Mouse (Mus musculus) midbrain, embryonic 16.5 days (tissue): ENCODE measurements around the gene Adamtsl1. TPM values are rescaled to one million over a fixed set of nuclear protein-coding genes. Genes with fewer than 3 reads are reported as not detected.

Source experiments
- ATAC-seq: fragments of 200-750 bp; cut with Nextera tagmentation; 2 replicates; pipeline ENCODE4 v1.8.0; 2017; ENCODE audit warnings: moderate TSS enrichment
- H3K27ac ChIP-seq: fragments of 300-500 bp; sonication (generic); 2 replicates; pipeline ENCODE4 v1.5.1; 2014; ENCODE audit warnings: mild to moderate bottlenecking, low read length, mixed read lengths
- H3K27me3 ChIP-seq: fragments of 300-500 bp; sonication (generic); 2 replicates; pipeline ENCODE4 v1.6.1; 2014; ENCODE audit warnings: low read depth, low read length, mixed read lengths; ENCODE audit not compliant: control insufficient read depth, insufficient read depth
- H3K36me3 ChIP-seq: fragments of 300-500 bp; sonication (generic); 2 replicates; pipeline ENCODE4 v1.6.1; 2014; ENCODE audit warnings: mild to moderate bottlenecking, low read length, moderate library complexity, mixed read lengths; ENCODE audit not compliant: control insufficient read depth, insufficient read depth
- H3K4me1 ChIP-seq: fragments of 300-500 bp; sonication (generic); 2 replicates; pipeline ENCODE4 v1.6.1; 2014; ENCODE audit warnings: mild to moderate bottlenecking, low read length, mixed read lengths; ENCODE audit not compliant: control insufficient read depth, insufficient read depth
- H3K4me2 ChIP-seq: fragments of 300-500 bp; sonication (generic); 2 replicates; pipeline ENCODE4 v1.6.1; 2014; ENCODE audit warnings: mild to moderate bottlenecking, low read length, mixed read lengths
- H3K4me3 ChIP-seq: fragments of 300-500 bp; sonication (generic); 2 replicates; pipeline ENCODE4 v1.5.1; 2014; ENCODE audit warnings: low read depth, mild to moderate bottlenecking, low read length, moderate library complexity, mixed read lengths
- H3K9ac ChIP-seq: fragments of 300-500 bp; sonication (generic); 2 replicates; pipeline ENCODE4 v1.6.1; 2014; ENCODE audit warnings: low read depth, low read length, mixed read lengths
- H3K9me3 ChIP-seq: fragments of 300-500 bp; sonication (generic); replicated peaks from 2 replicates; pipeline ENCODE4 v1.6.1; 2014; ENCODE audit warnings: mild to moderate bottlenecking, low read length, mixed read lengths; ENCODE audit not compliant: control insufficient read depth, poor library complexity, severe bottlenecking
- WGBS: fragments of 180-500 bp; shearing (Covaris S2); extraction: QIAGEN DNeasy Blood & Tissue Kit; methylation state at CpG from one replicate; pipeline ENCODE4 v1.1.7; 2014; 5-methylcytosine and 5-hydroxymethylcytosine counted together
- polyA plus RNA-seq: library from polyadenylated mRNA; unstranded; fragments of >200 nt; fragmentation: Nextera tagmentation; extraction: Ambion mirVana; gene quantifications from 2 replicates; pipeline ENCODE4 v1.2.1, GENCODE M21; 2015

The Adamtsl1 gene
- polyA plus RNA-seq, 1 experiment from 2014 or later = 8.2 TPM

DNA sequence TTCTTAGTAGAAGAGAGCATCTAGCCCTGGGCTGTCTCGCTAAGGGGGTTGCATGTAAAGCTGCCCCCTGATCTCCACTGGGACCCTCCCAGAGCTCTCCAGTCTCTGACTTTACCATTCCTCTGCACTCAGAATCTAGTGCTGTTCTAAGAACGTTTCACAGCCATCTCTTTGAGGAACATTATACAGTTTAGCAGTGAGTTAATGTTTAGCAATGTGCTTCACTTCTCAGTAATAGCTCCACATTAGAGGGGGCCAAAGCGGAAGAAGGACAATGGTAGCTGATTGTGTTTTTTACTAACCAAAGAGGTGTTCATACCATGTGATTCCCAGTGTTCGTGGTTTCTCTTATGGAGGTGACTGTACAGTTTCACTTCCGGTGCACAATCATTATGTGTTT lies 425.5 kb downstream of the Adamtsl1 start:
- Histone ChIP-seq H3K4me1 (no peaks in the 10 kb centered on the region), H3K9ac (no peak overlapping the region), H3K4me2 (no peak overlapping the region), H3K4me3 (no peak overlapping the region), H3K27me3 (no peaks in the 10 kb centered on the region), H3K36me3 (no peaks in the 10 kb centered on the region), H3K27ac (no peak overlapping the region), H3K9me3 (no peaks in the 10 kb centered on the region)
- ATAC-seq = no peak
- WGBS = 87% methylated on average over 5 of the region's 5 CpGs

DNA sequence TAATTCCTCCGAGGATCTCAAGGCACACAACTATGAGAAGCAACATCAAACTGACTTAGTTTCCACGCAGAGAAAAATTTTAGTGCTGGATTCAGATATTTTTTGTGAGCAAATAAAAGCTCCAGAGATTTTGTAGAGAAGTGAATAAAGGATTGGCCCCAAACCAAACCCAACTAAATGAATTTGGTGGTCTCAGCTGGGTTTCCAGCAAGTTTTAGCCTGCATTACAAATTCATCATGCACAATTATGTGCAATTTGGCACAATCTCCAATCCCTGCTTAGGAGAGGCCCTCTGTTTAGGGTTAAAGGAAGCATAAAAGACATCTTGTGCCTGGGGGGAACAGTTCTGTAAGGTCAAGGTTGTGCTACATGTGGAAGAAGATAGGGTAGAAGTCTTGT lies 427.9 kb downstream of the Adamtsl1 start:
- H3K4me3 ChIP-seq = no peak overlapping the region
- H3K36me3 ChIP-seq = no peaks in the 10 kb centered on the region
- H3K27ac ChIP-seq = no peak overlapping the region
- H3K27me3 ChIP-seq = no peaks in the 10 kb centered on the region
- ATAC-seq = no peak
- H3K9ac ChIP-seq = no peak overlapping the region
- H3K9me3 ChIP-seq = no peaks in the 10 kb centered on the region
- no peak overlapping the region for H3K4me2 ChIP-seq
- 87% methylated on average over 2 of the region's 2 CpGs for WGBS
- H3K4me1 ChIP-seq = no peaks in the 10 kb centered on the region

DNA sequence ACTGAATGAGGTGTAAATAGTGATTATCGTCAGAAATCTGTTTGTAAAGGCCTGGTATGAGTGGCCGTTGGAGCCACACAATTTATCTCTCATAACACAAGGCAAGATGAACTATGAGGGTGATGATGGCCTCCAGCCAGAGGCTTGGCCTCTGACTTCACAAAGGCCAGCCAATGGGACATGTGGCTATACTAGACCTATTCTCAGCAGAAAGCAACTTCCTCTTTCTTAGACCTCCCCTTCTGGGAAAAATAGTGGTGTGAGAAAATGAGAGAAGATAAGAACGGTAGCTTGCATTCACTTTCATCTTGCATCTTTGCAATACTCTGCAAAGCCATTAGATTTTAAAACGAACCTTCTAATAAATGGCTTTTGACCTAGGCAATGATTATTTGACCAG lies 439.6 kb downstream of the Adamtsl1 start:
- no peak overlapping the region for H3K9ac ChIP-seq
- no peaks in the 10 kb centered on the region for H3K9me3 ChIP-seq
- H3K36me3 ChIP-seq = no peaks in the 10 kb centered on the region
- H3K27me3 ChIP-seq = no peaks in the 10 kb centered on the region
- no peak for ATAC-seq
- no peaks in the 10 kb centered on the region for H3K4me1 ChIP-seq
- H3K27ac ChIP-seq = no peak overlapping the region
- H3K4me3 ChIP-seq = no peak overlapping the region
- no peak overlapping the region for H3K4me2 ChIP-seq
- WGBS = 94% methylated on average over 4 of the region's 4 CpGs

DNA sequence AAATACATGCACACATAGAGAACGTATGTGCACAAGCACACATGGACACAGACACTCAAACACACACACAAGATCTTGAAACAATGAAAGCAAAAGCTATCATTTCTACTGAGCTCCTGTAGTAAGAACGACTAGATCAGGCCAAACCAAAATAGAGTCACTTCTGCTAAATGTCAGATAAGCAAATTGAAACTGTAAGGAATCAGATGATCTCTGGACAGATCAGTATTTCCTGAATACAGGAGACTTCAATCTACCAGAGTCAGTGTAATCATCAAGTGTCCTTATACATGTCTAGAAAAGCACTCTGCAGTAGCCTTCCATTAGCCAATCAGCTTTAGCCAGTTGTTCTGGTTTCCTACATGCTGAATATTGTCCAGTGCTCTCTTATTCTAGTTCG lies 441.4 kb downstream of the Adamtsl1 start:
- Histone ChIP-seq H3K9me3 (no peaks in the 10 kb centered on the region), H3K4me3 (no peak overlapping the region), H3K27me3 (no peaks in the 10 kb centered on the region), H3K9ac (no peak overlapping the region), H3K4me2 (no peak overlapping the region), H3K36me3 (no peaks in the 10 kb centered on the region), H3K27ac (no peak overlapping the region), H3K4me1 (no peaks in the 10 kb centered on the region)
- WGBS = 83% methylated on average over 3 of the region's 3 CpGs
- ATAC-seq = no peak

DNA sequence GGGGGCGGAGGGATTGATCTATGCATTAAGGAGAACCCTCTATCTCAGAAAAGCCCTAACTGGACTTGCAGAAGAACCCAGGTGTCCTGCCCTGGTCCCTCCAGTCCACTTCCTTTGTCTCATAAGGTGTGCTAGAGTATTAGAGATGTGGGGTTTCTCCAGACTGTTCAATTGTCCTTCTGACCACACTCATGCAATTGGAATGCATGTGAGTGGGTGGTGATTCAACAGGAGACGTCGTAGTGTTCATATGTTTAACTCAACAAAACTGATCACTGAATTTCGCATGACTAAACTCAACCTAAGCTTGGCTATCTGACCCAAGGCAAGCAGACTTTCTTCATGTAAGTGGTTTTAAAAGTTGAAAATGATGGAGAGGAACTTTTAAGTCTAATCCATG lies 443.3 kb downstream of the Adamtsl1 start:
- ATAC-seq = no peak
- WGBS = 93% methylated on average over 4 of the region's 4 CpGs

DNA sequence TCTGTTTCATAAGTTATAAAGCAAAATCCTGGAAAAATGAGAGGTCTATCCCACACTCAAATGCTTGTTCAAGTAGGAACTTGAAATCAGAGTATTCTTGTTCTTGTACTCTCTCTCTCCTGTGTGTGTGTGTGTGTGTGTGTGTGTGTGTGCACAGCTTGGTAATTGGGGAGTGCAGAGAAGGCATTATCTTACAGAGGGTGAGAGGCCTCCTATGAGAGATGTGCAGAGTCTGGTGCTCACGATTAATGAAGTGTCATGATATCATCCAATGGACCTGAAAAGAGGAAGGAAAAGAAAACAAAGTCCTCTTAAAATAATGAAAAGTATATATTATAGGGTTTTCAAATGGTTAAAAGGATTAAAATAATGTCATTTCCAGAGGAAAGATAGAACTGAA lies 443.9 kb downstream of the Adamtsl1 start:
- no peak for ATAC-seq
- 83% methylated on average over 1 of the region's 1 CpGs for WGBS

More for the DNA sequence above, 443.3 kb downstream of the Adamtsl1 start:
- no peak overlapping the region for H3K27ac ChIP-seq
- H3K36me3 ChIP-seq = no peaks in the 10 kb centered on the region
- no peak overlapping the region for H3K9ac ChIP-seq
- H3K9me3 ChIP-seq = no peaks in the 10 kb centered on the region
- H3K4me2 ChIP-seq = no peak overlapping the region
- no peaks in the 10 kb centered on the region for H3K27me3 ChIP-seq
- H3K4me1 ChIP-seq = no peaks in the 10 kb centered on the region
- no peak overlapping the region for H3K4me3 ChIP-seq

DNA sequence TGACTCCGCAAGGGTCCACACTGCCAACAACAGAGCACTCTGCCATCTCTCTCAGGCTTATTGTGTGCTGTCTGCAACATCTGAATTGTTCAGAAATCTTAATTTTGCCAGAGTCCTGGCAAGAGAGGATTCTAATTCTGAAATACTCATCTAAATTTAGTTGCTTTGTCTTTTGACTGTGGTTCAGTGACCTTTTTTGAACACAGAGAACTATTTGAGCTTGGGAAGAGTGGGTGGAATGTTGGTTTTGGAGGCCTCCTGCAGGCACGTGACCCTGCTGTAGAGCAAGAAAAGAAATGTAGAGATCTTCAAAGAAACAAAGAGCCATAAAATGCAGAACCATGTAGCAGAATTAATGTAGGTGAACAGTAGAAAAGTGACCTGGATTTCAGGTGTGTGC lies 445.0 kb downstream of the Adamtsl1 start:
- no peaks in the 10 kb centered on the region for H3K9me3 ChIP-seq
- H3K27me3 ChIP-seq = no peaks in the 10 kb centered on the region
- H3K4me2 ChIP-seq = no peak overlapping the region
- no peaks in the 10 kb centered on the region for H3K36me3 ChIP-seq
- 86% methylated on average over 2 of the region's 2 CpGs for WGBS
- no peak overlapping the region for H3K4me3 ChIP-seq
- H3K4me1 ChIP-seq = no peaks in the 10 kb centered on the region
- ATAC-seq = no peak
- H3K9ac ChIP-seq = no peak overlapping the region
- H3K27ac ChIP-seq = no peak overlapping the region

More for the DNA sequence above, 443.9 kb downstream of the Adamtsl1 start:
- no peaks in the 10 kb centered on the region for H3K9me3 ChIP-seq
- no peaks in the 10 kb centered on the region for H3K4me1 ChIP-seq
- H3K4me2 ChIP-seq = no peak overlapping the region
- no peak overlapping the region for H3K27ac ChIP-seq
- no peaks in the 10 kb centered on the region for H3K27me3 ChIP-seq
- H3K9ac ChIP-seq = no peak overlapping the region
- no peak overlapping the region for H3K4me3 ChIP-seq
- H3K36me3 ChIP-seq = no peaks in the 10 kb centered on the region

DNA sequence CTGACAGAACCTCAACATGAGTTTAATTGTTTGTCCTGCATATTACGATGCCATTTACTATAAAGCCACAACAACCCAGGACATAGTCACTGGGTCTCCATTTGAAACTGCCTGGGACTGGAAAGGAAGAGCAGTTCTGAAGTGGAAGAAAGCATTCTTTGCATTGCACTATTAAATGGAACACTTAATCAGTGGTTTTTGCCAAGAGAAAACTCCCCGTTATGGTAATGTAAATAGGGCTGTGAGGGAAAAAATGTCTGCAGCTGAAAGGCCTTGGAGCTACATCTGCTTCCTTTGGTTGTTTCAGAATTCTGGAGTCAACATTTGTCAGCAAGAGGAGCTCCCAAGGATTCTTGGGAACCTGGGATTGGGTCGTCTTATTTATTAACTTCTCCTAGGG lies 462.2 kb downstream of the Adamtsl1 start:
- no peak overlapping the region for H3K27ac ChIP-seq
- no peaks in the 10 kb centered on the region for H3K9me3 ChIP-seq
- no peaks in the 10 kb centered on the region for H3K4me1 ChIP-seq
- no peak overlapping the region for H3K4me3 ChIP-seq
- WGBS = 80% methylated on average over 3 of the region's 3 CpGs
- ATAC-seq = no peak
- H3K4me2 ChIP-seq = no peak overlapping the region
- H3K9ac ChIP-seq = no peak overlapping the region
- no peaks in the 10 kb centered on the region for H3K36me3 ChIP-seq
- H3K27me3 ChIP-seq = no peaks in the 10 kb centered on the region

DNA sequence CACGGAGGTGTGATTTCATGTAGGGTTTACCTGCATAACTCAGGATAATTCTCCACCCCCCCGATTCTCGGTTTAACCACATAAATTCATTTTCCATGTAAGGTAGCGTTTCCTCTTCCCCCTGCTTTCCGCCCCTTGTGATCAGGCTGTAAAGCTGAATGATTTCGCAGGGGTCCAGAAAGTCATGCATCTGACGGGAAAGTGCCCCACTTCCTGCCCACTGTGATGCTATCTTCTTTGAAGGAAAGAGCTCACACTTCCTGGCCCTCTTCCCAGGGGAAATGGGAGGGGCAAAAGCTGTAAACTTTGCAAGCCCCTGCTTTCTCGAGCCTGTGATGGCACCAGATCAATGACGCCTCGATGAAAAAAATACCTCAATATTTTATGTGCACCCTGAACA lies 465.2 kb downstream of the Adamtsl1 start:
- Histone ChIP-seq H3K9ac (no peak overlapping the region), H3K4me1 (no peaks in the 10 kb centered on the region), H3K27me3 (no peaks in the 10 kb centered on the region), H3K36me3 (no peaks in the 10 kb centered on the region), H3K4me2 (no peak overlapping the region), H3K27ac (no peak overlapping the region), H3K9me3 (no peaks in the 10 kb centered on the region), H3K4me3 (no peak overlapping the region)
- WGBS = 88% methylated on average over 10 of the region's 10 CpGs
- no peak for ATAC-seq

DNA sequence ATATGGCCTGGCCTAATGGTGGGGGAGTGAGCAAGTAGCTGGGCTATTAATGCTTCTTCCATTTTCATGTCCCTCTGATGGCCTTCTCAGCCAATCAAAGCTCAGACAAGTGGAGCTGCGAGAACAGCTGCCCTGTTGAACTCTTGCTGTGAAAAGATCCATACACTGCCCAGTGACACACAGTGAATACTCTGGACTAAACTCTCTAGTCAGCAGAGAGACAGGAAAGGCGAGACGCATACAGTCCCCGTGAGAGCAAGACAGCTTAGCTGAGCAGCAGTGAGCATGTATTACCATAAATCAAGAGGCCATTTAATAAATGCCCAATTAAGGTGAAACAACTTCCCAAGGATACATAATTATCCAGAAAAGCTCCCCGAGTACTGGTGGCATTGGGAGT lies 492.6 kb downstream of the Adamtsl1 start:
- Histone ChIP-seq H3K4me3 (no peak overlapping the region), H3K27ac (no peak overlapping the region), H3K36me3 (no peaks in the 10 kb centered on the region), H3K27me3 (no peaks in the 10 kb centered on the region), H3K4me1 (no peaks in the 10 kb centered on the region), H3K4me2 (no peak overlapping the region), H3K9me3 (no peaks in the 10 kb centered on the region), H3K9ac (no peak overlapping the region)
- no peak for ATAC-seq
- 30% methylated on average over 5 of the region's 5 CpGs for WGBS
